ENCODE assay signal across 21 mouse cellular contexts in the genomic region with DNA sequence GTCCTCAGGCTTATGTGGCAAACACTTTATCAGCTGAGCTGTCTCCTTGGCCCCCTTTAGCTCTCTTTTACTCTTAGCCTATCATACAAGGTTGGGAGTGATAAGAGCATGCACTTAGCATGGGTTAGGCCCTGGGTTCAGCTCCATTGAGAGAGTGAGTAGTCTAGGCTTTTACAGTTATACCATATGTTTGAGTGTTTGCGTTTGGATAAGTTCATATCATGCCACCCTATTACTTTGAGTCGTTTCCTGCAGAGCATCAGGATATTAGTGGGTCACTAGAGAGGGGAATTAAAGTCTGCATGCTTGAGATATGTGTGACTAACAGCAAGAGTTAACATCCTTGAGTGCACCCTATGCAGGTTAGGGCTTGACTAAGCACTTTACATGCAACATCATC. TPM values are rescaled to one million over a fixed set of nuclear protein-coding genes. Genes with fewer than 3 reads are reported as not detected.
DNase-seq lines count a peak whose midpoint lies in the region; ATAC-seq and TF ChIP-seq lines count a peak whose summit lies in the region.
"Had no signal": no experiment of that assay in that cellular context is flagged by ENCODE, and none has a peak within 500 bp of the region (broad histone marks: within the 10 kb centered on the region; RNA-seq: fewer than 3 reads in every experiment).

No protein-coding gene starts in this region.

- TF ChIP-seq CTCF in midbrain, postnatal 0 days (IDR thresholded peaks at IDR 0.05), result no peak
- no peak for TF ChIP-seq CTCF in cerebellum, adult 2 months (IDR thresholded peaks at IDR 0.05; ENCODE audit: borderline replicate concordance, insufficient read depth, low read depth, low read length)
- TF ChIP-seq CTCF in intestine, postnatal 0 days (IDR thresholded peaks at IDR 0.05; ENCODE audit: low read depth), result no peak

- no peak overlapping the region for H3K4me2 ChIP-seq in intestine, embryonic 14.5 days (ENCODE audit: low read length)
- no peak overlapping the region for H3K4me2 ChIP-seq in intestine, embryonic 16.5 days (ENCODE audit: low read depth, low read length)
- no peak overlapping the region for H3K4me2 ChIP-seq in midbrain, embryonic 11.5 days
- H3K4me2 ChIP-seq in midbrain, postnatal 0 days (ENCODE audit: low read depth, low read length, poor library complexity, severe bottlenecking), result no peak overlapping the region
- H3K4me2 ChIP-seq in liver, embryonic 15.5 days, result no peak overlapping the region
- H3K4me2 ChIP-seq in intestine, postnatal 0 days (replicated peaks; ENCODE audit: low read depth), result no peak overlapping the region
- H3K4me2 ChIP-seq: embryonic facial prominence, embryonic 15.5 days; heart, embryonic 13.5 days; hindbrain, embryonic 13.5 days had no signal

- TF ChIP-seq POLR2A in cerebellum, adult 2 months (IDR thresholded peaks at IDR 0.05; ENCODE audit: borderline replicate concordance, insufficient read depth, low read length), result no peak

- WGBS in intestine, embryonic 14.5 days, result 93% methylated on average over 2 of the region's 2 CpGs
- 80% methylated on average over 2 of the region's 2 CpGs for WGBS in intestine, embryonic 16.5 days
- WGBS in midbrain, embryonic 11.5 days, result 93% methylated on average over 2 of the region's 2 CpGs
- WGBS in midbrain, postnatal 0 days, result 94% methylated on average over 2 of the region's 2 CpGs
- WGBS in liver, embryonic 15.5 days (ENCODE audit: insufficient replicate concordance), result 29% methylated on average over 2 of the region's 2 CpGs
- 93% methylated on average over 2 of the region's 2 CpGs for WGBS in cerebellum, adult 2 months
- WGBS in intestine, postnatal 0 days, result 67% methylated on average over 2 of the region's 2 CpGs

- no peak overlapping the region for H3K4me3 ChIP-seq in intestine, embryonic 14.5 days (ENCODE audit: low read depth, low read length)
- no peak overlapping the region for H3K4me3 ChIP-seq in intestine, embryonic 16.5 days (ENCODE audit: low read length)
- H3K4me3 ChIP-seq in midbrain, embryonic 11.5 days (ENCODE audit: low read depth, low read length), result no peak overlapping the region
- no peak overlapping the region for H3K4me3 ChIP-seq in midbrain, postnatal 0 days (ENCODE audit: low read depth, low read length)
- no peak overlapping the region for H3K4me3 ChIP-seq in liver, embryonic 15.5 days (replicated peaks)
- no peak overlapping the region for H3K4me3 ChIP-seq in cerebellum, adult 2 months (replicated peaks; ENCODE audit: insufficient read depth, low read depth, low read length)
- H3K4me3 ChIP-seq in intestine, postnatal 0 days (ENCODE audit: low read depth, low read length), result no peak overlapping the region
- H3K4me3 ChIP-seq: embryonic facial prominence, embryonic 15.5 days; erythroblast, embryonic 14.5 days; forebrain, embryonic 10.5 days; heart, embryonic 13.5 days; hindbrain, embryonic 13.5 days had no signal

- peaks cover 4% of the 10 kb centered on the region; the same call in 1 of the 2 replicates for H3K4me1 ChIP-seq in intestine, embryonic 14.5 days (replicated peaks; ENCODE audit: control insufficient read depth, insufficient read depth, low read length)
- 0 out of 2 replicates have a peak, but pooled peaks cover 4% of the 10 kb centered on the region for H3K4me1 ChIP-seq in intestine, embryonic 16.5 days (ENCODE audit: control insufficient read depth, insufficient read depth, low read length)
- peaks cover 10% of the 10 kb centered on the region for H3K4me1 ChIP-seq in midbrain, embryonic 11.5 days (ENCODE audit: control insufficient read depth, insufficient read depth, low read length)
- peaks cover 9% of the 10 kb centered on the region for H3K4me1 ChIP-seq in midbrain, postnatal 0 days (ENCODE audit: insufficient read depth, low read length)
- H3K4me1 ChIP-seq in liver, embryonic 15.5 days (replicated peaks), result peaks cover 36% of the 10 kb centered on the region
- peaks cover 20% of the 10 kb centered on the region for H3K4me1 ChIP-seq in cerebellum, adult 2 months (ENCODE audit: control insufficient read depth, insufficient read depth, low read length)
- no peaks in the 10 kb centered on the region for H3K4me1 ChIP-seq in intestine, postnatal 0 days (replicated peaks; ENCODE audit: control insufficient read depth, insufficient read depth, low read length)

- peak; percentile 7 for DNase-seq in intestine, embryonic 14.5 days (ENCODE audit: low spot score)
- peak; percentile 69 for DNase-seq in midbrain, embryonic 11.5 days (ENCODE audit: low spot score, missing footprints)
- no peak for DNase-seq in midbrain, postnatal 0 days (ENCODE audit: low spot score)
- no peak for DNase-seq in cerebellum, adult 2 months
- DNase-seq: adrenal gland, adult 2 months; adrenal gland, postnatal 25 days; cerebellum, adult 18-20 months; cerebellum, postnatal 10 days; embryo, embryonic 11 days; gastrocnemius, postnatal 14 days had no signal

- H3K27me3 ChIP-seq in intestine, embryonic 14.5 days (replicated peaks; ENCODE audit: control insufficient read depth, insufficient read depth, low read length), result no peaks in the 10 kb centered on the region
- no peaks in the 10 kb centered on the region for H3K27me3 ChIP-seq in intestine, embryonic 16.5 days (replicated peaks; ENCODE audit: control insufficient read depth, insufficient read depth, low read length)
- no peaks in the 10 kb centered on the region for H3K27me3 ChIP-seq in midbrain, embryonic 11.5 days (ENCODE audit: control insufficient read depth, insufficient read depth, low read length)
- H3K27me3 ChIP-seq in midbrain, postnatal 0 days (ENCODE audit: insufficient read depth, low read length), result no peaks in the 10 kb centered on the region
- no peaks in the 10 kb centered on the region for H3K27me3 ChIP-seq in liver, embryonic 15.5 days
- no peaks in the 10 kb centered on the region for H3K27me3 ChIP-seq in cerebellum, adult 2 months (ENCODE audit: control insufficient read depth, insufficient read depth, low read length)
- H3K27me3 ChIP-seq in intestine, postnatal 0 days (replicated peaks; ENCODE audit: control insufficient read depth, insufficient read depth, low read length), result no peaks in the 10 kb centered on the region
- H3K27me3 ChIP-seq: CH12.LX; embryonic facial prominence, embryonic 15.5 days; heart, embryonic 13.5 days; hindbrain, embryonic 13.5 days had no signal

- no peak overlapping the region for H3K27ac ChIP-seq in intestine, embryonic 14.5 days (ENCODE audit: low read depth)
- H3K27ac ChIP-seq in intestine, embryonic 16.5 days (ENCODE audit: low read length), result no peak overlapping the region
- no peak overlapping the region for H3K27ac ChIP-seq in midbrain, embryonic 11.5 days (ENCODE audit: low read depth, low read length)
- H3K27ac ChIP-seq in midbrain, postnatal 0 days (ENCODE audit: low read depth, low read length), result no peak overlapping the region
- no peak overlapping the region for H3K27ac ChIP-seq in liver, embryonic 15.5 days (replicated peaks)
- no peak overlapping the region for H3K27ac ChIP-seq in cerebellum, adult 2 months (ENCODE audit: insufficient read depth, low read length)
- no peak overlapping the region for H3K27ac ChIP-seq in intestine, postnatal 0 days (ENCODE audit: low read depth, low read length)
- H3K27ac ChIP-seq: embryonic facial prominence, embryonic 15.5 days; forebrain, embryonic 10.5 days; heart, embryonic 13.5 days; hindbrain, embryonic 13.5 days; hindbrain, postnatal 0 days had no signal

- no peak for ATAC-seq in intestine, embryonic 14.5 days (replicated peaks; ENCODE audit: low FRiP score, low TSS enrichment, low read depth)
- no peak for ATAC-seq in intestine, embryonic 16.5 days
- ATAC-seq in midbrain, embryonic 11.5 days (ENCODE audit: low FRiP score), result no peak
- no peak for ATAC-seq in midbrain, postnatal 0 days (ENCODE audit: low FRiP score)
- ATAC-seq in liver, embryonic 15.5 days (ENCODE audit: insufficient read depth), result peak; percentile 74
- ATAC-seq in intestine, postnatal 0 days, result no peak
- ATAC-seq: forebrain, embryonic 14.5 days; hindbrain, postnatal 0 days had no signal

- no peaks in the 10 kb centered on the region for H3K9me3 ChIP-seq in intestine, embryonic 14.5 days (ENCODE audit: control insufficient read depth, low read length)
- H3K9me3 ChIP-seq in intestine, embryonic 16.5 days (ENCODE audit: control insufficient read depth, low read length), result no peaks in the 10 kb centered on the region
- no peaks in the 10 kb centered on the region for H3K9me3 ChIP-seq in midbrain, embryonic 11.5 days (ENCODE audit: control insufficient read depth, low read length)
- no peaks in the 10 kb centered on the region for H3K9me3 ChIP-seq in midbrain, postnatal 0 days (ENCODE audit: low read length)
- no peaks in the 10 kb centered on the region for H3K9me3 ChIP-seq in liver, embryonic 15.5 days (replicated peaks)
- H3K9me3 ChIP-seq in intestine, postnatal 0 days (ENCODE audit: control insufficient read depth), result no peaks in the 10 kb centered on the region
- H3K9me3 ChIP-seq: embryonic facial prominence, embryonic 15.5 days; forebrain, embryonic 10.5 days; heart, embryonic 13.5 days; hindbrain, embryonic 13.5 days had no signal

- H3K9ac ChIP-seq in intestine, embryonic 14.5 days (ENCODE audit: low read length), result no peak overlapping the region
- H3K9ac ChIP-seq in intestine, embryonic 16.5 days (ENCODE audit: low read depth, low read length), result no peak overlapping the region
- H3K9ac ChIP-seq in midbrain, embryonic 11.5 days (ENCODE audit: low read length), result no peak overlapping the region
- no peak overlapping the region for H3K9ac ChIP-seq in midbrain, postnatal 0 days (replicated peaks; ENCODE audit: low read length, poor library complexity, severe bottlenecking)
- no peak overlapping the region for H3K9ac ChIP-seq in liver, embryonic 15.5 days
- no peak overlapping the region for H3K9ac ChIP-seq in intestine, postnatal 0 days (ENCODE audit: low read depth, low read length)
- H3K9ac ChIP-seq: embryonic facial prominence, embryonic 15.5 days; heart, embryonic 13.5 days; hindbrain, embryonic 13.5 days had no signal

- H3K36me3 ChIP-seq in intestine, embryonic 14.5 days (ENCODE audit: control insufficient read depth, insufficient read depth, low read length), result peaks cover 40% of the 10 kb centered on the region
- H3K36me3 ChIP-seq in intestine, embryonic 16.5 days (ENCODE audit: control insufficient read depth, insufficient read depth, low read length), result no peaks in the 10 kb centered on the region; the same call in none of the 2 replicates
- no peaks in the 10 kb centered on the region; the same call in 1 of the 2 replicates for H3K36me3 ChIP-seq in midbrain, embryonic 11.5 days (ENCODE audit: control insufficient read depth, insufficient read depth, low read length)
- peaks cover 26% of the 10 kb centered on the region for H3K36me3 ChIP-seq in midbrain, postnatal 0 days (ENCODE audit: insufficient read depth, low read length)
- peaks cover 73% of the 10 kb centered on the region for H3K36me3 ChIP-seq in liver, embryonic 15.5 days (replicated peaks)
- peaks cover 6% of the 10 kb centered on the region; the same call in 1 of the 2 replicates for H3K36me3 ChIP-seq in intestine, postnatal 0 days (ENCODE audit: control insufficient read depth, insufficient read depth)

RNA-seq across cellular contexts. Expression of a gene that starts 7.9 kb away (rescaled TPM):
- polyA plus RNA-seq in intestine, embryonic 14.5 days (2014; fragmentation: Nextera tagmentation; extraction: Ambion mirVana), result 38.4 and 42.1 TPM in 2 replicates
- 29.5 and 31.1 TPM in 2 replicates for polyA plus RNA-seq in intestine, embryonic 16.5 days (2015; fragmentation: Nextera tagmentation; extraction: Ambion mirVana)
- polyA plus RNA-seq in midbrain, embryonic 11.5 days (2014; fragmentation: Nextera tagmentation; extraction: Ambion mirVana), result 35.0 and 38.2 TPM in 2 replicates
- 147 and 164 TPM in 2 replicates for total RNA-seq in midbrain, postnatal 0 days (2014; rRNA removed)
- polyA plus RNA-seq in midbrain, postnatal 0 days (2015; fragmentation: Nextera tagmentation; extraction: Ambion mirVana), result 84.1 and 99.2 TPM in 2 replicates
- polyA plus RNA-seq in liver, embryonic 15.5 days (2015; fragmentation: Nextera tagmentation; extraction: Ambion mirVana), result 18.1 and 19.4 TPM in 2 replicates
- 25.6 and 28.8 TPM in 2 replicates for polyA plus RNA-seq in cerebellum, adult 2 months (2012; rRNA removed)
- 17.3 and 21.3 TPM in 2 replicates for polyA plus RNA-seq in intestine, postnatal 0 days (2015; fragmentation: Nextera tagmentation; extraction: Ambion mirVana)

RNA-seq across cellular contexts. Expression of a gene that starts 31.7 kb away (rescaled TPM):
- polyA plus RNA-seq in intestine, embryonic 14.5 days (2014; fragmentation: Nextera tagmentation; extraction: Ambion mirVana), result 277 and 312 TPM in 2 replicates
- polyA plus RNA-seq in intestine, embryonic 16.5 days (2015; fragmentation: Nextera tagmentation; extraction: Ambion mirVana), result 223 and 249 TPM in 2 replicates
- 440 and 468 TPM in 2 replicates for polyA plus RNA-seq in midbrain, embryonic 11.5 days (2014; fragmentation: Nextera tagmentation; extraction: Ambion mirVana)
- 51.3 and 64.1 TPM in 2 replicates for total RNA-seq in midbrain, postnatal 0 days (2014; rRNA removed)
- 260 and 285 TPM in 2 replicates for polyA plus RNA-seq in midbrain, postnatal 0 days (2015; fragmentation: Nextera tagmentation; extraction: Ambion mirVana)
- polyA plus RNA-seq in liver, embryonic 15.5 days (2015; fragmentation: Nextera tagmentation; extraction: Ambion mirVana), result 108 and 133 TPM in 2 replicates
- 91.0 and 92.8 TPM in 2 replicates for polyA plus RNA-seq in cerebellum, adult 2 months (2012; rRNA removed)
- 189 and 192 TPM in 2 replicates for polyA plus RNA-seq in intestine, postnatal 0 days (2015; fragmentation: Nextera tagmentation; extraction: Ambion mirVana)

RNA-seq across cellular contexts. Expression of a gene that starts 40.3 kb away (rescaled TPM):
- 24.6 and 24.8 TPM in 2 replicates for polyA plus RNA-seq in intestine, embryonic 14.5 days (2014; fragmentation: Nextera tagmentation; extraction: Ambion mirVana)
- 22.4 and 23.1 TPM in 2 replicates for polyA plus RNA-seq in intestine, embryonic 16.5 days (2015; fragmentation: Nextera tagmentation; extraction: Ambion mirVana)
- 44.3 and 49.9 TPM in 2 replicates for polyA plus RNA-seq in midbrain, embryonic 11.5 days (2014; fragmentation: Nextera tagmentation; extraction: Ambion mirVana)
- 29.7 and 31.8 TPM in 2 replicates for total RNA-seq in midbrain, postnatal 0 days (2014; rRNA removed)
- 31.6 and 33.4 TPM in 2 replicates for polyA plus RNA-seq in midbrain, postnatal 0 days (2015; fragmentation: Nextera tagmentation; extraction: Ambion mirVana)
- polyA plus RNA-seq in liver, embryonic 15.5 days (2015; fragmentation: Nextera tagmentation; extraction: Ambion mirVana), result 11.1 and 11.4 TPM in 2 replicates
- polyA plus RNA-seq in cerebellum, adult 2 months (2012; rRNA removed), result 48.8 and 51.7 TPM in 2 replicates
- polyA plus RNA-seq in intestine, postnatal 0 days (2015; fragmentation: Nextera tagmentation; extraction: Ambion mirVana), result 23.8 and 26.0 TPM in 2 replicates

RNA-seq across cellular contexts. Expression of a gene that starts 40.3 kb away (rescaled TPM):
- 1.5 and 2.3 TPM in 2 replicates for polyA plus RNA-seq in intestine, embryonic 14.5 days (2014; fragmentation: Nextera tagmentation; extraction: Ambion mirVana)
- polyA plus RNA-seq in intestine, embryonic 16.5 days (2015; fragmentation: Nextera tagmentation; extraction: Ambion mirVana), result 0.84 and 0.97 TPM in 2 replicates
- polyA plus RNA-seq in midbrain, embryonic 11.5 days (2014; fragmentation: Nextera tagmentation; extraction: Ambion mirVana), result 3.8 and 3.9 TPM in 2 replicates
- total RNA-seq in midbrain, postnatal 0 days (2014; rRNA removed), result 0.99 and 1.1 TPM in 2 replicates
- polyA plus RNA-seq in midbrain, postnatal 0 days (2015; fragmentation: Nextera tagmentation; extraction: Ambion mirVana), result 1.4 and 2.0 TPM in 2 replicates
- polyA plus RNA-seq in liver, embryonic 15.5 days (2015; fragmentation: Nextera tagmentation; extraction: Ambion mirVana), result 0.14 and 0.16 TPM in 2 replicates
- polyA plus RNA-seq in cerebellum, adult 2 months (2012; rRNA removed), result 2.2 and 2.4 TPM in 2 replicates
- polyA plus RNA-seq in intestine, postnatal 0 days (2015; fragmentation: Nextera tagmentation; extraction: Ambion mirVana), result 0.50 and 0.75 TPM in 2 replicates
- polyA plus RNA-seq: adrenal gland, adult 2 months; erythroblast, embryonic 14.5 days had no signal

RNA-seq across cellular contexts. Expression of a gene that starts 55.7 kb away (rescaled TPM):
- polyA plus RNA-seq in intestine, embryonic 14.5 days (2014; fragmentation: Nextera tagmentation; extraction: Ambion mirVana), result 41.3 and 42.7 TPM in 2 replicates
- polyA plus RNA-seq in intestine, embryonic 16.5 days (2015; fragmentation: Nextera tagmentation; extraction: Ambion mirVana), result 36.7 and 38.5 TPM in 2 replicates
- 37.6 and 41.4 TPM in 2 replicates for polyA plus RNA-seq in midbrain, embryonic 11.5 days (2014; fragmentation: Nextera tagmentation; extraction: Ambion mirVana)
- 8.6 and 10.2 TPM in 2 replicates for total RNA-seq in midbrain, postnatal 0 days (2014; rRNA removed)
- polyA plus RNA-seq in midbrain, postnatal 0 days (2015; fragmentation: Nextera tagmentation; extraction: Ambion mirVana), result 30.4 and 34.1 TPM in 2 replicates
- 24.1 and 29.1 TPM in 2 replicates for polyA plus RNA-seq in liver, embryonic 15.5 days (2015; fragmentation: Nextera tagmentation; extraction: Ambion mirVana)
- polyA plus RNA-seq in cerebellum, adult 2 months (2012; rRNA removed), result 16.3 and 17.6 TPM in 2 replicates
- 24.6 and 26.9 TPM in 2 replicates for polyA plus RNA-seq in intestine, postnatal 0 days (2015; fragmentation: Nextera tagmentation; extraction: Ambion mirVana)

Comparison
In these comparisons a context has a peak if more than half of its experiments do, and no peak if none do; other contexts are left out.
1. DNase-seq: peak in intestine, embryonic 14.5 days (single experiment) and midbrain, embryonic 11.5 days (single experiment); none in midbrain, postnatal 0 days (single experiment) and cerebellum, adult 2 months (0 of 2).